Mouse (Mus musculus): ENCODE measurements at regions not wholly inside any gene's neighbourhood (a gene's known extent, or its start where the extent isn't known, plus 50 kb on each side); places are given as distances from the start of the nearest gene placed in this dataset.

- DNase-seq (ENCODE audit: low spot score), result no peak
Measured at GRCm38 (mm10) chr16:48126797-48127196, 156.7 kb upstream of the Dppa4 start.

- no peak for DNase-seq (ENCODE audit: low spot score)
Measured at GRCm38 (mm10) chr16:48127338-48127737, 156.2 kb upstream of the Dppa4 start.

- no peak for DNase-seq (ENCODE audit: low spot score)
Measured at GRCm38 (mm10) chr16:48155355-48155754, 128.2 kb upstream of the Dppa4 start.

- DNase-seq (ENCODE audit: low spot score), result peak; percentile 36
Measured at GRCm38 (mm10) chr16:48190399-48190798, 93.1 kb upstream of the Dppa4 start.

- no peak for DNase-seq (ENCODE audit: low spot score)
Measured at GRCm38 (mm10) chr16:48192197-48192596, 91.3 kb upstream of the Dppa4 start.

- no peak for DNase-seq (ENCODE audit: low spot score)
Measured at GRCm38 (mm10) chr16:48214976-48215375, 68.6 kb upstream of the Dppa4 start.
